Mouse (Mus musculus) thymus, adult 2 months (tissue): ENCODE data around the gene Gm20479. TPM values are rescaled to one million over a fixed set of nuclear protein-coding genes. Genes with fewer than 3 reads are reported as not detected.

Experiments used
- DNase-seq: peaks from one replicate; pipeline ENCODE4 v3.0.0; 2021
- H3K27ac ChIP-seq: fragments of 200-500 bp; 2 replicates; pipeline ENCODE4 v1.5.1; 2012; ENCODE audit warnings: low read length, control low read depth; ENCODE audit not compliant: control insufficient read depth, insufficient read depth
- H3K27me3 ChIP-seq: fragments of 200-500 bp; 2 replicates; pipeline ENCODE4 v1.6.1; 2012; ENCODE audit warnings: mild to moderate bottlenecking, low read length, moderate library complexity, mixed read lengths; ENCODE audit not compliant: control insufficient read depth, insufficient read depth
- H3K36me3 ChIP-seq: fragments of 200-500 bp; 2 replicates; pipeline ENCODE4 v1.6.1; 2012; ENCODE audit warnings: mild to moderate bottlenecking, low read length, moderate library complexity; ENCODE audit not compliant: control insufficient read depth, insufficient read depth
- H3K4me1 ChIP-seq: fragments of 200-500 bp; replicated peaks from 2 replicates; pipeline ENCODE4 v1.6.1; 2012; ENCODE audit warnings: low read length; ENCODE audit not compliant: control insufficient read depth, insufficient read depth
- H3K4me3 ChIP-seq: fragments of 200-500 bp; 2 replicates; pipeline ENCODE4 v1.5.1; 2012; ENCODE audit warnings: mild to moderate bottlenecking, low read length, control low read depth, moderate library complexity; ENCODE audit not compliant: control insufficient read depth, insufficient read depth
- CTCF ChIP-seq: fragments of 200-500 bp; IDR thresholded peaks from 2 replicates; pipeline ENCODE4 v1.5.1; 2012; ENCODE audit warnings: mild to moderate bottlenecking, control low read depth, low read length, moderate library complexity, borderline replicate concordance; ENCODE audit not compliant: control insufficient read depth, poor library complexity, insufficient read depth; ENCODE audit errors: extremely low read depth
- POLR2A ChIP-seq: fragments of 200-500 bp; IDR thresholded peaks from 2 replicates; pipeline ENCODE4 v1.6.1; 2012; ENCODE audit warnings: mild to moderate bottlenecking, low read length, control low read depth, moderate library complexity; ENCODE audit not compliant: control insufficient read depth, poor library complexity, insufficient read depth; ENCODE audit errors: extremely low read depth
- WGBS: fragments of 180-500 bp; shearing (Covaris S2); methylation state at CpG from one replicate; pipeline ENCODE4 v1.1.7; 2018; 5-methylcytosine and 5-hydroxymethylcytosine counted together
- polyA plus RNA-seq: library from polyadenylated mRNA; depleted of rRNA; stranded (reverse); fragments of >200 nt; gene quantifications from 2 replicates; pipeline ENCODE4 v1.2.3, GENCODE M21; 2012

Gene Gm20479
- polyA plus RNA-seq, 1 experiment: not detected

- Histone ChIP-seq H3K27ac (no peak overlapping the region), H3K36me3 (no peaks in the 10 kb centered on the region), H3K4me1 (peaks cover 15% of the 10 kb centered on the region), H3K4me3 (no peak overlapping the region), H3K27me3 (peaks cover 39% of the 10 kb centered on the region)
- WGBS: 8% methylated on average over 47 of the region's 47 CpGs
- no peak for TF ChIP-seq POLR2A
- TF ChIP-seq CTCF: peak; percentile 92
- DNase-seq: peak; percentile 84
Observed at GRCm38 (mm10) chr7:27335928-27336823, 21.0 kb downstream of the Gm20479 start.

GRCm38 (mm10) chr7:27335011-27335720 is 22.1 kb downstream of the Gm20479 start:
- DNase-seq: no peak
- Histone ChIP-seq H3K36me3 (no peaks in the 10 kb centered on the region), H3K4me1 (peaks cover 24% of the 10 kb centered on the region), H3K4me3 (no peak overlapping the region), H3K27me3 (peaks cover 43% of the 10 kb centered on the region), H3K27ac (no peak overlapping the region)
- TF ChIP-seq CTCF: no peak
- no peak for TF ChIP-seq POLR2A
- WGBS: 61% methylated on average over 15 of the region's 15 CpGs

GRCm38 (mm10) chr7:27334405-27334911 is 22.8 kb downstream of the Gm20479 start:
- H3K27ac ChIP-seq: no peak overlapping the region
- peaks cover 46% of the 10 kb centered on the region for H3K27me3 ChIP-seq
- TF ChIP-seq CTCF: no peak
- no peak for TF ChIP-seq POLR2A
- H3K4me3 ChIP-seq: no peak overlapping the region
- peaks cover 30% of the 10 kb centered on the region for H3K4me1 ChIP-seq
- no peaks in the 10 kb centered on the region for H3K36me3 ChIP-seq
- DNase-seq: no peak
- 3% methylated on average over 32 of the region's 32 CpGs for WGBS

GRCm38 (mm10) chr7:27333316-27333941 is 23.8 kb downstream of the Gm20479 start:
- no peak for DNase-seq
- Histone ChIP-seq H3K27ac (no peak overlapping the region), H3K4me1 (peaks cover 34% of the 10 kb centered on the region), H3K4me3 (peak overlapping the region; percentile 25; the same call in 1 of the 2 replicates), H3K27me3 (peaks cover 46% of the 10 kb centered on the region), H3K36me3 (no peaks in the 10 kb centered on the region)
- TF ChIP-seq CTCF: no peak
- no peak for TF ChIP-seq POLR2A
- 2% methylated on average over 70 of the region's 77 CpGs for WGBS

- H3K27ac ChIP-seq: no peak overlapping the region
- peak overlapping the region; percentile 2; the same call in 1 of the 2 replicates for H3K4me3 ChIP-seq
- no peaks in the 10 kb centered on the region for H3K36me3 ChIP-seq
- WGBS: 2% methylated on average over 39 of the region's 39 CpGs
- H3K4me1 ChIP-seq: peaks cover 31% of the 10 kb centered on the region
- H3K27me3 ChIP-seq: peaks cover 42% of the 10 kb centered on the region
- TF ChIP-seq POLR2A: no peak
- peak; percentile 95 for TF ChIP-seq CTCF
- peak; percentile 91 for DNase-seq
Observed at GRCm38 (mm10) chr7:27332353-27333199, 24.6 kb downstream of the Gm20479 start.
